Mouse (Mus musculus) CH12.LX (cell line): Measurements from ENCODE around the gene Phactr3.

Experiments
- CHD2 ChIP-seq: IDR thresholded peaks from 2 replicates; pipeline ENCODE4 v1.6.1; 2011; ENCODE audit warnings: low read length, improper control_type of control experiment
- CTCF ChIP-seq, 2 experiments: IDR thresholded peaks in 1 of 2; conservative IDR thresholded peaks in 1 of 2; 2 replicates each; pipeline ENCODE4 v1.5.1; 2011 to 2012; ENCODE audit warnings: low read depth in 2 of 2, low read length in 2 of 2, improper control_type of control experiment in 1 of 2, inconsistent platforms in 1 of 2, mild to moderate bottlenecking in 1 of 2, moderate library complexity in 1 of 2
- HCFC1 ChIP-seq: IDR thresholded peaks from 2 replicates; pipeline ENCODE4 v1.6.1; 2012; ENCODE audit warnings: low read depth, mild to moderate bottlenecking, inconsistent platforms, low read length, improper control_type of control experiment
- JUND ChIP-seq: conservative IDR thresholded peaks from 2 replicates; pipeline ENCODE4 v1.6.1; 2011; ENCODE audit warnings: low read depth, low read length, improper control_type of control experiment
- MAFK ChIP-seq: IDR thresholded peaks from 2 replicates; pipeline ENCODE4 v1.6.1; 2011; ENCODE audit warnings: low read length, improper control_type of control experiment; ENCODE audit not compliant: insufficient replicate concordance
- MXI1 ChIP-seq: IDR thresholded peaks from 2 replicates; pipeline ENCODE4 v1.6.1; 2011; ENCODE audit warnings: mild to moderate bottlenecking, low read depth, low read length, improper control_type of control experiment
- NELFE ChIP-seq: IDR thresholded peaks from 2 replicates; pipeline ENCODE4 v1.6.1; 2011; ENCODE audit warnings: low read depth, low read length, improper control_type of control experiment
- POLR2A ChIP-seq: IDR thresholded peaks from 2 replicates; pipeline ENCODE4 v1.6.1; 2011; ENCODE audit warnings: low read depth, mild to moderate bottlenecking, improper control_type of control experiment, low read length
- UBTF ChIP-seq: IDR thresholded peaks from 2 replicates; pipeline ENCODE4 v1.6.1; 2012; ENCODE audit warnings: low read depth, mild to moderate bottlenecking, inconsistent platforms, low read length, improper control_type of control experiment, moderate library complexity
- ZC3H11A ChIP-seq: IDR thresholded peaks from 2 replicates; pipeline ENCODE4 v1.6.1; 2012; ENCODE audit warnings: low read depth, mild to moderate bottlenecking, inconsistent platforms, low read length, improper control_type of control experiment
- ZNF384 ChIP-seq: IDR thresholded peaks from 2 replicates; pipeline ENCODE4 v1.6.1; 2012; ENCODE audit warnings: low read depth, low read length, improper control_type of control experiment, inconsistent platforms

GRCm38 (mm10) chr2:178163981-178164380, 45.2 kb downstream of the Phactr3 start:
- TF ChIP-seq POLR2A (no peak), CTCF (conservative IDR thresholded peaks at IDR 0.05 in 1 of 2, IDR thresholded peaks at IDR 0.05 in 1 of 2; ENCODE audit: low read depth in 2 of 2, low read length in 2 of 2) (no peak), MAFK (no peak), CHD2 (no peak), NELFE (no peak), MXI1 (no peak), ZNF384 (no peak), UBTF (no peak), ZC3H11A (no peak), HCFC1 (no peak), JUND (no peak)
